Comparison of ENCODE assay signal across 21 mouse cellular contexts in the genomic region with DNA sequence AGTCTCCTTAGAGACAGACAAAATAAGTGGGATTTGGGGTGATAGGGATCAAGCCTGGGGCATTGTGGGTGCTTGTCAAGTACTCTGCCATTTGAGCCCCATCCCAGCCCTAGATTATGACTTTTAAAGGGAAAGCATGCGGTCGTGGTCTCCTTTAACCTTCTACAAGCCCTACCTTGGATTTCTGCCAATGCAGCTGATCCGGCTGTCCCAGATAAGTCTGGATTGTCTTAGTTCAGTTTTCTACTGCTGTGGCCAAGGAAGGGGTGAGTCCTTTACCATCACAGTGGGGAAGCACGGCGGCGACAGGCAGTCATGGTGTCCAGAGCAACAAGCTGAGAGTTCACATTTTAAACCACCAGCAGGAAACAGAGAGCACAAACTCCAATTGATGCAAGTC. TPM values are rescaled to one million over a fixed set of nuclear protein-coding genes. Genes with fewer than 3 reads are reported as not detected.
DNase-seq lines count a peak whose midpoint lies in the region; ATAC-seq and TF ChIP-seq lines count a peak whose summit lies in the region.
"Had no signal": no experiment of that assay in that cellular context is flagged by ENCODE, and none has a peak within 500 bp of the region (broad histone marks: within the 10 kb centered on the region; RNA-seq: fewer than 3 reads in every experiment).

No protein-coding gene starts in this region.

- no peaks in the 10 kb centered on the region for H3K27me3 ChIP-seq in hindbrain, postnatal 0 days (ENCODE audit: insufficient read depth, low read length)
- H3K27me3 ChIP-seq in hindbrain, embryonic 10.5 days (ENCODE audit: insufficient read depth, poor library complexity, severe bottlenecking) = peaks cover 4% of the 10 kb centered on the region; the same call in 1 of the 2 replicates
- no peaks in the 10 kb centered on the region for H3K27me3 ChIP-seq in midbrain, embryonic 14.5 days (ENCODE audit: control insufficient read depth, insufficient read depth, low read length)
- no peaks in the 10 kb centered on the region for H3K27me3 ChIP-seq in midbrain, embryonic 15.5 days (replicated peaks)
- no peaks in the 10 kb centered on the region for H3K27me3 ChIP-seq in thymus, adult 2 months (ENCODE audit: control insufficient read depth, insufficient read depth, low read length)
- H3K27me3 ChIP-seq: hindbrain, embryonic 15.5 days; liver, embryonic 13.5 days; neural tube, embryonic 12.5 days; Patski had no signal

- 30% methylated on average over 6 of the region's 6 CpGs for WGBS in hindbrain, postnatal 0 days
- WGBS in hindbrain, embryonic 10.5 days = 84% methylated on average over 6 of the region's 6 CpGs
- WGBS in midbrain, embryonic 14.5 days = 60% methylated on average over 6 of the region's 6 CpGs
- WGBS in midbrain, embryonic 15.5 days = 62% methylated on average over 6 of the region's 6 CpGs
- 22% methylated on average over 6 of the region's 6 CpGs for WGBS in thymus, adult 2 months

- no peak for ATAC-seq in hindbrain, postnatal 0 days
- no peak for ATAC-seq in midbrain, embryonic 14.5 days (ENCODE audit: low FRiP score, low TSS enrichment)
- ATAC-seq in midbrain, embryonic 15.5 days (replicated peaks) = no peak
- ATAC-seq: activated CD4-positive, CD25-positive, alpha-beta regulatory T cell, adult 4 months; Patski had no signal

- no peak for TF ChIP-seq POLR2A in thymus, adult 2 months (IDR thresholded peaks at IDR 0.05; ENCODE audit: control insufficient read depth, extremely low read depth, insufficient read depth, low read length, poor library complexity)

- H3K4me2 ChIP-seq in hindbrain, postnatal 0 days (ENCODE audit: low read depth, low read length) = no peak overlapping the region
- H3K4me2 ChIP-seq in midbrain, embryonic 14.5 days (ENCODE audit: low read length) = no peak overlapping the region
- no peak overlapping the region for H3K4me2 ChIP-seq in midbrain, embryonic 15.5 days
- H3K4me2 ChIP-seq: hindbrain, embryonic 15.5 days; liver, embryonic 13.5 days; neural tube, embryonic 12.5 days had no signal

- no peak overlapping the region for H3K27ac ChIP-seq in hindbrain, postnatal 0 days
- no peak overlapping the region for H3K27ac ChIP-seq in hindbrain, embryonic 10.5 days
- H3K27ac ChIP-seq in midbrain, embryonic 14.5 days (replicated peaks; ENCODE audit: low read depth, low read length) = no peak overlapping the region
- H3K27ac ChIP-seq in midbrain, embryonic 15.5 days = no peak overlapping the region
- H3K27ac ChIP-seq in thymus, adult 2 months (ENCODE audit: control insufficient read depth, insufficient read depth, low read length) = no peak overlapping the region
- H3K27ac ChIP-seq: hindbrain, embryonic 15.5 days; liver, embryonic 13.5 days; neural tube, embryonic 12.5 days; stomach, postnatal 0 days had no signal

- DNase-seq in cerebellum, adult 9-10 months = peak; percentile 36
- no peak for DNase-seq in cerebellum, adult 9-11 months
- peak; percentile 42 for DNase-seq in hindbrain, postnatal 0 days (ENCODE audit: low spot score)
- no peak for DNase-seq in hindbrain, embryonic 10.5 days (ENCODE audit: low spot score)
- DNase-seq in midbrain, embryonic 14.5 days = peak; percentile 21
- peak; percentile 32 for DNase-seq in retina, postnatal 7 days (ENCODE audit: low read depth, low spot score)
- no peak for DNase-seq in thymus, adult 2 months
- DNase-seq: adrenal gland, postnatal 25 days; cerebellum, adult 2 months; kidney, adult 11 months; left cerebral cortex, postnatal 4 days; liver, embryonic 13.5 days; lung, postnatal 14 days; thymus, postnatal 36 days had no signal

- no peak for TF ChIP-seq CTCF in hindbrain, postnatal 0 days (IDR thresholded peaks at IDR 0.05; ENCODE audit: low read depth)
- TF ChIP-seq CTCF in thymus, adult 2 months (IDR thresholded peaks at IDR 0.05; ENCODE audit: borderline replicate concordance, control insufficient read depth, extremely low read depth, insufficient read depth, low read length, poor library complexity) = no peak

- no peaks in the 10 kb centered on the region for H3K36me3 ChIP-seq in hindbrain, postnatal 0 days (ENCODE audit: insufficient read depth, low read length)
- no peaks in the 10 kb centered on the region for H3K36me3 ChIP-seq in hindbrain, embryonic 10.5 days
- H3K36me3 ChIP-seq in midbrain, embryonic 14.5 days (ENCODE audit: control insufficient read depth, insufficient read depth, low read length) = no peaks in the 10 kb centered on the region
- H3K36me3 ChIP-seq in midbrain, embryonic 15.5 days (replicated peaks) = no peaks in the 10 kb centered on the region
- H3K36me3 ChIP-seq in thymus, adult 2 months (ENCODE audit: control insufficient read depth, insufficient read depth, low read length) = no peaks in the 10 kb centered on the region
- H3K36me3 ChIP-seq: hindbrain, embryonic 15.5 days; liver, embryonic 13.5 days; neural tube, embryonic 12.5 days had no signal

- H3K9me3 ChIP-seq in hindbrain, postnatal 0 days (ENCODE audit: low read length) = no peaks in the 10 kb centered on the region
- H3K9me3 ChIP-seq in hindbrain, embryonic 10.5 days = no peaks in the 10 kb centered on the region
- H3K9me3 ChIP-seq in midbrain, embryonic 14.5 days (ENCODE audit: control insufficient read depth, low read length) = no peaks in the 10 kb centered on the region
- H3K9me3 ChIP-seq in midbrain, embryonic 15.5 days = no peaks in the 10 kb centered on the region
- H3K9me3 ChIP-seq: hindbrain, embryonic 15.5 days; liver, embryonic 13.5 days; neural tube, embryonic 12.5 days had no signal

- no peaks in the 10 kb centered on the region; the same call in 1 of the 2 replicates for H3K4me1 ChIP-seq in hindbrain, postnatal 0 days (ENCODE audit: insufficient read depth, low read length)
- no peaks in the 10 kb centered on the region; the same call in 1 of the 2 replicates for H3K4me1 ChIP-seq in hindbrain, embryonic 10.5 days (replicated peaks)
- H3K4me1 ChIP-seq in midbrain, embryonic 14.5 days (ENCODE audit: control insufficient read depth, insufficient read depth, low read length) = no peaks in the 10 kb centered on the region
- no peaks in the 10 kb centered on the region for H3K4me1 ChIP-seq in midbrain, embryonic 15.5 days
- no peaks in the 10 kb centered on the region for H3K4me1 ChIP-seq in thymus, adult 2 months (replicated peaks; ENCODE audit: control insufficient read depth, insufficient read depth, low read length)
- H3K4me1 ChIP-seq: hindbrain, embryonic 15.5 days; liver, embryonic 13.5 days; neural tube, embryonic 12.5 days had no signal

- H3K9ac ChIP-seq in hindbrain, postnatal 0 days (replicated peaks; ENCODE audit: low read length) = no peak overlapping the region
- H3K9ac ChIP-seq in midbrain, embryonic 14.5 days (replicated peaks; ENCODE audit: low read length) = no peak overlapping the region
- no peak overlapping the region for H3K9ac ChIP-seq in midbrain, embryonic 15.5 days
- H3K9ac ChIP-seq: hindbrain, embryonic 15.5 days; liver, embryonic 13.5 days; neural tube, embryonic 12.5 days had no signal

- H3K4me3 ChIP-seq in hindbrain, postnatal 0 days (ENCODE audit: low read length) = no peak overlapping the region
- no peak overlapping the region for H3K4me3 ChIP-seq in hindbrain, embryonic 10.5 days
- no peak overlapping the region for H3K4me3 ChIP-seq in midbrain, embryonic 14.5 days (replicated peaks; ENCODE audit: low read depth, low read length)
- H3K4me3 ChIP-seq in midbrain, embryonic 15.5 days = no peak overlapping the region
- H3K4me3 ChIP-seq in thymus, adult 2 months (ENCODE audit: control insufficient read depth, insufficient read depth, low read length) = no peak overlapping the region
- H3K4me3 ChIP-seq: hindbrain, embryonic 15.5 days; liver, embryonic 13.5 days; neural tube, embryonic 12.5 days had no signal

RNA-seq across cellular contexts. Expression of gene Sparc, which starts 42.1 kb away (rescaled TPM):
- 303 and 356 TPM in 2 replicates for total RNA-seq in hindbrain, postnatal 0 days (2014; rRNA removed)
- 794 and 832 TPM in 2 replicates for polyA plus RNA-seq in hindbrain, postnatal 0 days (2015; fragmentation: Nextera tagmentation; extraction: Ambion mirVana)
- 400 and 454 TPM in 2 replicates for polyA plus RNA-seq in hindbrain, embryonic 10.5 days (2016; fragmentation: Nextera tagmentation; extraction: Ambion mirVana)
- polyA plus RNA-seq in midbrain, embryonic 14.5 days (2014; fragmentation: Nextera tagmentation; extraction: Ambion mirVana) = 240 and 427 TPM in 2 replicates
- 482 and 547 TPM in 2 replicates for polyA plus RNA-seq in midbrain, embryonic 15.5 days (2015; fragmentation: Nextera tagmentation; extraction: Ambion mirVana)
- 177 and 230 TPM in 2 replicates for polyA plus RNA-seq in thymus, adult 2 months (2012; rRNA removed)
- total RNA-seq: monocyte, adult 5-6 weeks had no signal
- polyA plus RNA-seq: activated CD4-positive, CD25-positive, alpha-beta regulatory T cell, adult 4 months had no signal

RNA-seq across cellular contexts. Expression of gene Fat2, which starts 44.5 kb away (rescaled TPM):
- 17.6 and 21.0 TPM in 2 replicates for total RNA-seq in hindbrain, postnatal 0 days (2014; rRNA removed)
- polyA plus RNA-seq in hindbrain, postnatal 0 days (2015; fragmentation: Nextera tagmentation; extraction: Ambion mirVana) = 0.78 and 0.88 TPM in 2 replicates
- polyA plus RNA-seq in hindbrain, embryonic 10.5 days (2016; fragmentation: Nextera tagmentation; extraction: Ambion mirVana) = 0.01 and 0.07 TPM in 2 replicates
- polyA plus RNA-seq in midbrain, embryonic 14.5 days (2014; fragmentation: Nextera tagmentation; extraction: Ambion mirVana) = 0.24 and 0.27 TPM in 2 replicates
- 0.09 and 0.12 TPM in 2 replicates for polyA plus RNA-seq in midbrain, embryonic 15.5 days (2015; fragmentation: Nextera tagmentation; extraction: Ambion mirVana)
- polyA plus RNA-seq in thymus, adult 2 months (2012; rRNA removed) = 1.9 and 2.2 TPM in 2 replicates
- total RNA-seq: adrenal gland, postnatal 25 days; monocyte, adult 5-6 weeks had no signal
- polyA plus RNA-seq: activated CD4-positive, CD25-positive, alpha-beta regulatory T cell, adult 4 months; liver, embryonic 13.5 days had no signal

Comparison
In these comparisons a context has a peak if more than half of its experiments do, and no peak if none do; other contexts are left out.
1. DNase-seq: peak in cerebellum, adult 9-10 months (single experiment), hindbrain, postnatal 0 days (single experiment), midbrain, embryonic 14.5 days (single experiment) and retina, postnatal 7 days (single experiment); none in cerebellum, adult 9-11 months (single experiment), hindbrain, embryonic 10.5 days (single experiment) and thymus, adult 2 months (single experiment).